Mouse (Mus musculus) frontal cortex, postnatal 36 days (tissue): Measurements from ENCODE around the gene Dcaf8.
A peak's percentile ranks its signal among the peaks of the same experiment; 100 is the strongest.
"Not testable (repeated sequence)": the region's sequence is repeated elsewhere in the genome, so short reads cannot be mapped to it uniquely, and the experiment has no call there.

Experiments used
- DNase-seq, 2 experiments: peaks; one replicate each; pipeline ENCODE4 v3.0.0; 2022; ENCODE audit warnings: low spot score in 2 of 2

The Dcaf8 gene

DNA sequence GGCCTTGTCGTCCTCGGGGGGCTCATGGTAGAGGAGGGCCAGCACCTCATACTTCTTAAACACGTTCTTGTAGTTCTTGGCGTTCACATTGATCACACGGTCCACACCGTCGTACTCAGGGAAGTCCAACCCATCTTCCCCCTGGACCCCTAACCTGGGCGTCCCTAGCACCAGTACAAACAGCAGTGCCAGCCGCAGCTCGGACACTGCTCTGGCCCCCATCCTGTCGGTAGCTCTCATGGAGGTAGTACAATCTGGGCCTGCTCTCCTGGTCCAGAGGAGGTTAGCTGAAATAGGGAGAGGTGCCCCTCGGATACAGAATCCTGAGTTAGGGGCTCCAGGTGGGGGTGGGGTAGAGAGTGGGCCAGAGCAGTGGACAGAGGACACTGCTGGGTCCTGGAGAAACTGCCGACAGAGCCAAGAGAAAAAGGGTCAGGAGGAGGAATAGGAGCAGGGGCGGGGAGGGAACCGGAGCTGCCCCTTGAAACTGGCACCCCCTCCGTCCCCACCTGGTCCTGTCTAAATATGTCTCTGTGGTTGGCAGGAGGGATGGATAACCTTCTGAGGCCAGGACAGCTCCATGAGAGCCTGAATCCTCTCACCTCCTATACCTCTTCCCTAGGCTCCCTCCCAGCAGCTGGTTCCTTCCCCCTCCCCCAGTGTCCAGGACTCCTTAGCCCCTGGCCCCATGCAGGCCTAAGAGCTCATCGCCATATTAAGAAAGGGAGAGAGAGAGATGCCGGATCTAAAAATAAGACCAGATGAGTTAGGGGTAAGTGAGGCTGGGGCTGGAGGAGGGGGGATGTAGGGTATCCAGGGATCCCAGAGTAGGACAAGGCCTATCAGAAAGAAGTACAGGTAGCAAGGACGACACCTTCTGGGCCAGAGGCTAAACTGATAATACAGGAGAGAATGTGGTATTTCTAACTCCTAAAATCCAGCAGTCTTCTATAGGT lies 71.8 kb downstream of the Dcaf8 start, which contains the start of gene Casq1:
Casq1 (minus strand) TSS at position 418 of the 956 bp plus-strand sequence.
- DNase-seq, result no peak

DNA sequence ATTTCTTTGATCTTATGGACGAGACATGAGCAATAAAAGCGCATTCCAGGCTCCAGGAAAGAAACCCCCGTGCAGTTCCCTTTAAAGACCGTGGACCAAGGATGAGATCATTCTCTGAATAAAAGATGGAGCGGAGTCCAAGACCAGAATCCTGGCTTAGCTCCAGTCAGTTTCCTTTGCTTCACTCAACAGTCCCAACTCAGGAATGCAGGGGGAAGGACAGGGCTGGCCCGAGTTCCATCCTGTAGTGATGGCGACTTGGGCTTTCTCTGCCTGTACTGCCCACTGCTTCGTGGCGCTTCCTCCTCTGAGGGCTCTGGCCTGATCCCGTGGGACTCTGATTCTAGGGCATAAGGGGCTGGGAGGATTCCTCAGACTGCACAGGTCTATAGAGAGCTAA lies 72.5 kb downstream of the Dcaf8 start:
- DNase-seq, result peak in 1 of 2 experiments; percentile 27

DNA sequence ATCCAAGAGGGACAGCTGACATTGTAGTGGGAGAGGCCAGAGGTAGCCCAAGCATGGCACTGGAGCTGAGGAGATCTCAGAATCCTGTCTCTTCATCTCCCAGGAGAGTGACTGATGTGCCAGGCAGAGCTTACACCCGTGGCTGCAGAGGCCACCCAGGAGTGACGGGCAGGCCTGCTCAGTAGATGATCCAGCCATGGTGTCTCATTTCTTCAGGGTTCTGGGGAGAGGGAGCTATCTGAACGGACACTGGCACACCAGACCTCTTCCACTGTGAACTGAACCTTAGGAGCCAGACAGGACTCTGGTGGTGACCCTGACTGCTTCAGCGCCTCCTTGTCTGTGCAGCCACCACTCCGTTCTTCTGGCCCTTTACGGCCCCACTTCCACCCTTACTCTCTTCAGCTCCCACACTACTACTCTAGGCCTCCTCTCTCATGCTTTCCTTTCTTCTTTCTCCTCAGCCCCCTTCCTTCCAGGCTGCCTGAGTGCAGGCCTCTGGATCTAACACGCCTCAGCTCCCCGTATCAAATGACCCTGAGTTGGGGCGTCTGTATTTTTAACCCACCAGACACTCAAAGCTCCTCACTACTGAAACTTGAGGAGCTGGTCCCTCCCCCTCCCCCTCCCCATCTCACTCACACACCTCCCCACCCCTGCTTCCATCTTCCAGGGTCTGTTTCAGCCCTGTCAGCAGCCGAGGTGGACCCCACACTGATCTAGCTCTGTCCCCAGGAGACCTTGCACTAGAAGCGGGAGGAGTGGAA lies 73.6 kb downstream of the Dcaf8 start:
- no peak for DNase-seq

DNA sequence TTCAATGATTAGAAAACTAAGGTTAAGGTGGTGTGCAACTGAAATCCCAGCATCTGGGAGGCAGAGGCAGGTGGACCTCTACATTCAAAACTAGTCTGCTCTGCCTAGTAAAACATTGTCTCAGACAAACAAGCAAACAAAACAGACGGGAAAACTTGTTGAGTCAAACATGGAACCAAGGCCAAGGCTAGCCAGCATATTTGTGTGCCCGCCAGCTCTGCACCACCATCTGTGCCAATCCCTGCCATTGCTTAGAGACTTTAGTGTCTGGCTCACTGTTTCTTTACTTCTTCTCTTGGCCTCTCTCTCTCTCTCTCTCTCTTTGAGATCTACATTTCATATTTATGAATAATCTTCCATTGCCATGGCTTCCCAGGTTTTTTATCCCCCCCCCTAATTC lies 80.3 kb downstream of the Dcaf8 start:
- DNase-seq, result no peak

DNA sequence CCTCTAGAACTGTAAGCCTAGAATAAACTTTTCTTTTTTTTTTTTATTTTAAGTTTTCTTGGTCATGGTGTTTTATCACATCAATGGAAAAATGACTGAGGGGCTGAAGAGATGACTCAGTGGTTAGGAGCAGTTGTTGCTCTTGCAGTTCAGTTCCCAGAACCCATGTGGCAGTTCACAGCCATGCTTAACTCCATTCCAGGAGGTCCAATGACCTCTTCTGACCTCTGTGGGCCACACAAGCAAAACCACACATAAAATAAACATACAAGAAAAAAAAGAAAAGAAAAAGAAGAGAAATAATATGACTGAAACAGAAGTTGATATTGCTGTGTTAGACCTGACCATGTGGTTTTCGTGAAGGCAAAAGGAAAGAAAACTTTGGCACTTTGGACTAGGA lies 81.3 kb downstream of the Dcaf8 start:
- no peak for DNase-seq

DNA sequence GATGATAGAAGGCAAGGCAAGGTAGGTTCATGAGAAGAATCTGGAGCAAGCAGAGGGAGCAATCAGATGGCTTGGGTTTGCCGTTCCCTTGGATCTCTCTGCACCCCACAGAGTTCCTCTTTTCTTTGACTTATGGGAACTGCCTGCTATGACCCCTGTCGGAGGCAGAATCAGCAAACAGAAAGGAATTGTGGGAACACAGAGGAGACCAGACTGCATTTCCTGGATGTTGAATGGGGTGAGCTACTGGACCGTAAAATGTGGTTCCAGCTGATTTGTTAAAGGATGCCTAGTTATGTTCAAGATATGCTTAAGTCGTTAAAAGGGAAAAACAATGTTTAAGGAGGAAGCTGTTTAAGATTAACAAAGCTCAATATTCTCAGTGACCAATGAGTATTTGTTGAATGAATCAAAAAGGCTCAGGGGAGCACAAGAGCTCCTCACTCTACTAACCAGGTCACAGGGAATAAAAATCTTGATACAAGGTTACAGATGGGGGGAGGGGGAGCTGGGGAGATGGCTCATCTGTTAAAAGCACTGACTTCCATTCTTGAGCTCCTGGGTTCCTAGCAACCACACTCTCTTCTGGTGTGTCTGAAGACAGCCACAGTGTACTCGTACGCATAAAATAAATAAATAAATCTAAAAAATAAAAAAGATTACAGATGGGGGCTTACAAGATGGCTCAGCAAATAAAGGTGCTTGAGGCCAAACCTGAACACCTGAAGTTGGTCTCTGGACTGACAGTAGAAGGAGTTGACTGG lies 93.2 kb downstream of the Dcaf8 start:
- DNase-seq, result no peak

DNA sequence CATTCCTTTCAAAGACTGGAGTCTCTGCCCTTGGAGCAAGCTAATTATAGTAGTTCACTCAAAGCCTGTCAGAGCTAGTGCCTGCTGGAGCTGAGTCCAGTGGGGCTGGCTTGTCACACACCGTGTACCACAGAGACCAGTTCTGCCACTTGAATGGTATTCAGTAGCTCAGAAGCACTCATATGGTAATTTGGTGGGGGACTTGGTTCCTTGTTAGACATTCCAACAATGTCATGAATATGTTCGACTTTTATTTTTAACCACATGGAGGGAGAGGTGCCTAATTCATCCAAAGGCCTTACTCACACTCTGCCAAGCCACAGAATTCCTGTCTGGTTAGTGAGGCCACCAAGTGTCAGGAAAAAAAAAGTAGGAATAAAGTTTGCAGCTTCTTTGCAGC lies 94.5 kb downstream of the Dcaf8 start:
- DNase-seq, result no peak

DNA sequence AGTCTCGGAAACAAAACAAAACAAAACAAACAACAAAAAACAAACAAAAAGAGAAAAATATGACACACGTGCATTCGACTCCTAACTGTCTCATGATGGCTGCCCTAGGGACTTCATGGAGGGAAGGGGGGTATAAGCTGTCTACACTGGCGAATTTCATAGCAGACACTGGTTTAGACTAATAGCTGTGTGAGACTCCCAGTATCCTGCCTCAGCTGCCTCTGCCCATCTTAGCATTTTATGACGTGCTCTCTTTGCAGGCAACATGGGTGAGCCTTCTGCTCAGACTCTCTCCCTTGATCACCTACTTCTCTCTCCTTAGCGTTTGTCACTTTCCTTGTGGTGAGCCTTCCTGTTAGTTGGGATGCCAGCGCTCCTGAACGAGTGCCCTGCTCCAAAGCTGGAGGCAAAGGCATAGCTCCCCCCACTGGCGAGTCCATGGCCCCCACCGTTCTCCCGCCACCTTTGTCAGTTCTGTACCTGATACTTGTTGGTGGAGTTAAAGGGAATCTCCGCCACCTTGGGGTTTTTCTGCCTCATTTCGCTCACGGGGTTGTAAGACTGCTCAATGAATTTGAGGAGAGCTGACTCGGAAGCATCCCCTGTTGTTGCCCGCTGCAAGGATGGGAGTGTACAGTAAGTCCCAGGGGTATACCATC lies 95.8 kb downstream of the Dcaf8 start:
- DNase-seq, result no peak

DNA sequence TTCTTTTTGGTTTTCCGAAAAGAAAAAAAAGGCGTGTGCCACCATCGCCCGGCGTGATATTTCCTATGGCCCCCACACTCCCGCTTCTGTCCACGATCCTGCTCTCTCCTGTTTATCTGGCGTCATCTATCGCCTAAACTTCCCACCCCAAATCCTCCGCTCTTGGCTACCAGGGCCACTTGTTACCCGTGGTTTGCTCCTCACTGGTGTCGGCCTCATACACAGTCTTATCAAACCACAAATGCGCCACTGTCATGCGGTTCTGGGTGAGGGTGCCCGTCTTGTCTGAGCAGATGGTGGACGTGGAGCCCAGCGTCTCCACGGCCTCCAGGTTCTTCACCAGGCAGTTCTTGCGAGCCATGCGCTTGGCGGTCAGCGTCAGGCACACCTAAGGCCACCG lies 96.8 kb downstream of the Dcaf8 start:
- not testable (repeated sequence) for DNase-seq
